Mouse (Mus musculus) myocyte (in vitro differentiated cells): Measurements from ENCODE around the gene Mrpl34. TPM values are rescaled to one million over a fixed set of nuclear protein-coding genes. Genes with fewer than 3 reads are reported as not detected.

Experiments
- H3K27me3 ChIP-seq: one replicate; pipeline ENCODE4 v1.6.1; 2011; ENCODE audit not compliant: control insufficient read depth, insufficient read depth, insufficient read length
- H3K36me3 ChIP-seq: one replicate; pipeline ENCODE4 v1.6.1; 2011; ENCODE audit not compliant: control insufficient read depth, insufficient read depth
- H3K4me2 ChIP-seq: one replicate; pipeline ENCODE4 v1.6.1; 2011; ENCODE audit warnings: low read depth, control low read depth
- H3K4me3 ChIP-seq: one replicate; pipeline ENCODE4 v1.5.1; 2011; ENCODE audit warnings: mild to moderate bottlenecking, control low read depth, moderate library complexity
- H3K79me2 ChIP-seq: one replicate; pipeline ENCODE4 v1.6.1; 2011; ENCODE audit not compliant: control insufficient read depth, insufficient read depth
- H3ac ChIP-seq: one replicate; pipeline ENCODE4 v1.6.1; 2011; ENCODE audit not compliant: control insufficient read depth, insufficient read length
- CEBPB ChIP-seq: IDR thresholded peaks from 2 replicates; pipeline ENCODE4 v1.6.1; 2011; ENCODE audit warnings: mild to moderate bottlenecking, moderate library complexity; ENCODE audit not compliant: poor library complexity, insufficient read depth, severe bottlenecking
- E2F4 ChIP-seq: IDR thresholded peaks from one replicate; pipeline ENCODE4 v1.6.1; 2011; ENCODE audit warnings: mild to moderate bottlenecking, control low read depth, moderate library complexity; ENCODE audit not compliant: insufficient read depth
- MAX ChIP-seq: IDR thresholded peaks from one replicate; pipeline ENCODE4 v1.6.1; 2011; ENCODE audit warnings: low read depth, mild to moderate bottlenecking, control low read depth
- MYOD1 ChIP-seq, 3 experiments: IDR thresholded peaks; one replicate each; pipeline ENCODE4 v1.6.1; 2011; ENCODE audit warnings: control low read depth in 2 of 3, low read depth in 2 of 3, mild to moderate bottlenecking in 2 of 3, moderate library complexity in 1 of 3; ENCODE audit not compliant: insufficient read length in 2 of 3, control insufficient read depth in 1 of 3
- MYOG ChIP-seq, 3 experiments: IDR thresholded peaks; one replicate each; pipeline ENCODE4 v1.6.1; 2011; ENCODE audit warnings: control low read depth in 2 of 3, low read depth in 2 of 3, mild to moderate bottlenecking in 2 of 3; ENCODE audit not compliant: insufficient read length in 2 of 3, control insufficient read depth in 1 of 3, insufficient read depth in 1 of 3
- POLR2A ChIP-seq: IDR thresholded peaks from one replicate; pipeline ENCODE4 v1.6.1; 2011; ENCODE audit warnings: low read depth, mild to moderate bottlenecking, control low read depth, moderate library complexity; ENCODE audit not compliant: insufficient read length
- POLR2AphosphoS2 ChIP-seq: IDR thresholded peaks from one replicate; pipeline ENCODE4 v1.6.1; 2011; ENCODE audit warnings: low read depth, control low read depth; ENCODE audit not compliant: insufficient read length
- REST ChIP-seq: IDR thresholded peaks from one replicate; pipeline ENCODE4 v1.6.1; 2011; ENCODE audit warnings: mild to moderate bottlenecking, control low read depth, moderate library complexity; ENCODE audit not compliant: insufficient read depth, insufficient read length
- SRF ChIP-seq: IDR thresholded peaks from one replicate; pipeline ENCODE4 v1.6.1; 2011; ENCODE audit warnings: low read depth; ENCODE audit not compliant: control insufficient read depth, insufficient read length
- TCF12 ChIP-seq: IDR thresholded peaks from one replicate; pipeline ENCODE4 v1.6.1; 2011; ENCODE audit warnings: mild to moderate bottlenecking, control low read depth; ENCODE audit not compliant: poor library complexity, insufficient read depth, severe bottlenecking
- TCF3 ChIP-seq: IDR thresholded peaks from one replicate; pipeline ENCODE4 v1.6.1; 2011; ENCODE audit warnings: low read depth, control low read depth; ENCODE audit not compliant: insufficient read length
- USF1 ChIP-seq: IDR thresholded peaks from one replicate; pipeline ENCODE4 v1.6.1; 2011; ENCODE audit warnings: low read depth, mild to moderate bottlenecking, control low read depth, moderate library complexity
- polyA plus RNA-seq: library from polyadenylated mRNA; unstranded; fragments of >200 nt; fragmentation: generic; extraction: Trizol; gene quantifications from one replicate; pipeline ENCODE4 v1.2.1, GENCODE M21; 2012; ENCODE audit warnings: missing spikeins

The Mrpl34 gene
- polyA plus RNA-seq, 1 experiment = 79.0 TPM

- H3K4me2 ChIP-seq = no peak overlapping the region
- H3K4me3 ChIP-seq = no peak overlapping the region
- TF ChIP-seq USF1 (no peak), E2F4 (no peak), POLR2AphosphoS2 (no peak), TCF12 (no peak), MYOD1 (IDR thresholded peaks at IDR 0.05; ENCODE audit: control insufficient read depth in 1 of 3, insufficient read length in 2 of 3, low read depth in 2 of 3) (no peak), SRF (no peak), REST (no peak), MAX (no peak), CEBPB (no peak), POLR2A (no peak), MYOG (IDR thresholded peaks at IDR 0.05; ENCODE audit: control insufficient read depth in 1 of 3, insufficient read depth in 1 of 3, insufficient read length in 2 of 3, low read depth in 2 of 3) (no peak), TCF3 (no peak)
- peaks cover 17% of the 10 kb centered on the region for H3K27me3 ChIP-seq
- no peaks in the 10 kb centered on the region for H3K79me2 ChIP-seq
- no peaks in the 10 kb centered on the region for H3K36me3 ChIP-seq
- H3ac ChIP-seq = no peak overlapping the region
Measured at GRCm38 (mm10) chr8:71515043-71515442, 50.3 kb downstream of the Mrpl34 start.

Other genes starting within 250 kb of the Mrpl34 start
- 39.6 TPM for gene Myo9b, start 192.2 kb upstream of the Mrpl34 start, polyA plus RNA-seq
- gene Haus8, start 192.0 kb upstream of the Mrpl34 start, polyA plus RNA-seq = 13.2 TPM
- gene Use1, start 98.1 kb upstream of the Mrpl34 start, polyA plus RNA-seq = 180 TPM
- 15.2 TPM for gene Ocel1, start 93.7 kb upstream of the Mrpl34 start, polyA plus RNA-seq
- gene Nr2f6, start 83.0 kb upstream of the Mrpl34 start, polyA plus RNA-seq = 62.3 TPM
- 0.02 TPM for gene Ushbp1, start 69.2 kb upstream of the Mrpl34 start, polyA plus RNA-seq
- gene Babam1, start 68.1 kb upstream of the Mrpl34 start, polyA plus RNA-seq = 108 TPM
- 1.3 TPM for gene Ankle1, start 58.9 kb upstream of the Mrpl34 start, polyA plus RNA-seq
- 67.0 TPM for gene Abhd8, start 1.3 kb upstream of the Mrpl34 start, polyA plus RNA-seq
- 117 TPM for gene Dda1, start 4.2 kb downstream of the Mrpl34 start, polyA plus RNA-seq
- 27.5 TPM for gene Ano8, start 21.0 kb downstream of the Mrpl34 start, polyA plus RNA-seq
- 17.5 TPM for gene Gtpbp3, start 23.1 kb downstream of the Mrpl34 start, polyA plus RNA-seq
- 0.18 TPM for gene Plvap, start 46.8 kb downstream of the Mrpl34 start, polyA plus RNA-seq
- gene Ccdc194, start 60.8 kb downstream of the Mrpl34 start, polyA plus RNA-seq = 0.04 TPM
- gene Bst2, start 72.5 kb downstream of the Mrpl34 start, polyA plus RNA-seq = 33.9 TPM
- gene Mvb12a, start 78.0 kb downstream of the Mrpl34 start, polyA plus RNA-seq = 61.5 TPM
- gene Tmem221, start 93.9 kb downstream of the Mrpl34 start, polyA plus RNA-seq = 0.20 TPM
- gene Nxnl1, start 101.6 kb downstream of the Mrpl34 start, polyA plus RNA-seq = 0.04 TPM
- 33.9 TPM for gene Slc27a1, start 103.9 kb downstream of the Mrpl34 start, polyA plus RNA-seq
- 248 TPM for gene Pgls, start 127.2 kb downstream of the Mrpl34 start, polyA plus RNA-seq
- 2.9 TPM for gene Fam129c, start 132.7 kb downstream of the Mrpl34 start, polyA plus RNA-seq
- gene Colgalt1, start 146.0 kb downstream of the Mrpl34 start, polyA plus RNA-seq = 87.0 TPM
- gene Unc13a, start 206.8 kb downstream of the Mrpl34 start, polyA plus RNA-seq = 4.6 TPM
- 1.5 TPM for gene Jak3, start 211.3 kb downstream of the Mrpl34 start, polyA plus RNA-seq
- gene Insl3, start 224.3 kb downstream of the Mrpl34 start, polyA plus RNA-seq = 0.13 TPM
- gene B3gnt3, start 236.8 kb downstream of the Mrpl34 start, polyA plus RNA-seq = 0.01 TPM